Mouse (Mus musculus): ENCODE results near the gene Krt17. TPM values are rescaled to one million over a fixed set of nuclear protein-coding genes. Genes with fewer than 3 reads are reported as not detected.

Gene Krt17
- polyA plus RNA-seq, 1 experiment from 2014 or later: not detected

Other genes starting within 250 kb of the Krt17 start
- not detected in 2 replicates for gene Krt33a, start 244.8 kb downstream of the Krt17 start, polyA plus RNA-seq (2015; fragmentation: Nextera tagmentation; extraction: Ambion mirVana)
- gene Krt33b, start 231.2 kb downstream of the Krt17 start, polyA plus RNA-seq (2015; fragmentation: Nextera tagmentation; extraction: Ambion mirVana): not detected in 2 replicates
- not detected in 2 replicates for gene Krt34, start 219.5 kb downstream of the Krt17 start, polyA plus RNA-seq (2015; fragmentation: Nextera tagmentation; extraction: Ambion mirVana)
- not detected in 2 replicates for gene Krt31, start 210.5 kb downstream of the Krt17 start, polyA plus RNA-seq (2015; fragmentation: Nextera tagmentation; extraction: Ambion mirVana)
- not detected in 2 replicates for gene Krt32, start 172.8 kb downstream of the Krt17 start, polyA plus RNA-seq (2015; fragmentation: Nextera tagmentation; extraction: Ambion mirVana)
- not detected in 2 replicates for gene Krt35, start 164.8 kb downstream of the Krt17 start, polyA plus RNA-seq (2015; fragmentation: Nextera tagmentation; extraction: Ambion mirVana)
- gene Krt36, start 155.4 kb downstream of the Krt17 start, polyA plus RNA-seq (2015; fragmentation: Nextera tagmentation; extraction: Ambion mirVana): not detected in 2 replicates
- not detected in 2 replicates for gene Krt13, start 139.5 kb downstream of the Krt17 start, polyA plus RNA-seq (2015; fragmentation: Nextera tagmentation; extraction: Ambion mirVana)
- gene Krt15, start 125.1 kb downstream of the Krt17 start, polyA plus RNA-seq (2015; fragmentation: Nextera tagmentation; extraction: Ambion mirVana): 0.60 TPM in 1 of 2 replicates, not detected in the other
- gene Krt19, start 112.4 kb downstream of the Krt17 start, polyA plus RNA-seq (2015; fragmentation: Nextera tagmentation; extraction: Ambion mirVana): 0.32 and 3.8 TPM in 2 replicates
- not detected in 2 replicates for gene Krt9, start 67.8 kb downstream of the Krt17 start, polyA plus RNA-seq (2015; fragmentation: Nextera tagmentation; extraction: Ambion mirVana)
- gene Krt14, start 53.5 kb downstream of the Krt17 start, polyA plus RNA-seq (2015; fragmentation: Nextera tagmentation; extraction: Ambion mirVana): 0.25 TPM in 1 of 2 replicates, not detected in the other
- not detected in 2 replicates for gene Krt16, start 12.1 kb downstream of the Krt17 start, polyA plus RNA-seq (2015; fragmentation: Nextera tagmentation; extraction: Ambion mirVana)
- not detected in 2 replicates for gene Krt42, start 8.8 kb upstream of the Krt17 start, polyA plus RNA-seq (2015; fragmentation: Nextera tagmentation; extraction: Ambion mirVana)
- 1,252 and 1,271 TPM in 2 replicates for gene Eif1, start 58.9 kb upstream of the Krt17 start, polyA plus RNA-seq (2015; fragmentation: Nextera tagmentation; extraction: Ambion mirVana)
- 0.57 and 0.78 TPM in 2 replicates for gene Gast, start 73.4 kb upstream of the Krt17 start, polyA plus RNA-seq (2015; fragmentation: Nextera tagmentation; extraction: Ambion mirVana)
- 94.7 and 128 TPM in 2 replicates for gene Hap1, start 95.1 kb upstream of the Krt17 start, polyA plus RNA-seq (2015; fragmentation: Nextera tagmentation; extraction: Ambion mirVana)
- gene Jup, start 136.7 kb upstream of the Krt17 start, polyA plus RNA-seq (2015; fragmentation: Nextera tagmentation; extraction: Ambion mirVana): 51.4 and 55.4 TPM in 2 replicates
- gene P3h4, start 153.8 kb upstream of the Krt17 start, polyA plus RNA-seq (2015; fragmentation: Nextera tagmentation; extraction: Ambion mirVana): 13.5 and 14.4 TPM in 2 replicates
- 16.9 and 17.3 TPM in 2 replicates for gene Fkbp10, start 154.7 kb upstream of the Krt17 start, polyA plus RNA-seq (2015; fragmentation: Nextera tagmentation; extraction: Ambion mirVana)
- 103 and 112 TPM in 2 replicates for gene Nt5c3b, start 180.8 kb upstream of the Krt17 start, polyA plus RNA-seq (2015; fragmentation: Nextera tagmentation; extraction: Ambion mirVana)
- gene Klhl10, start 180.9 kb upstream of the Krt17 start, polyA plus RNA-seq (2015; fragmentation: Nextera tagmentation; extraction: Ambion mirVana): 0.67 and 0.69 TPM in 2 replicates
- gene Klhl11, start 211.7 kb upstream of the Krt17 start, polyA plus RNA-seq (2015; fragmentation: Nextera tagmentation; extraction: Ambion mirVana): 13.5 and 14.0 TPM in 2 replicates

Data from forebrain, embryonic 15.5 days (tissue).